Mouse (Mus musculus): ENCODE measurements around the gene Scn10a.

Scn10a gene

GRCm38 (mm10) chr9:119634216-119634843, 84.8 kb downstream of the Scn10a start:
- DNase-seq (ENCODE audit: low read depth) = no peak

- DNase-seq (ENCODE audit: low read depth) = no peak
Measured at GRCm38 (mm10) chr9:119633475-119633874, 85.6 kb downstream of the Scn10a start.

GRCm38 (mm10) chr9:119632801-119633200, 86.3 kb downstream of the Scn10a start:
- DNase-seq (ENCODE audit: low read depth) = no peak

GRCm38 (mm10) chr9:119631899-119632533, 87.1 kb downstream of the Scn10a start:
- DNase-seq (ENCODE audit: low read depth) = no peak

DNA sequence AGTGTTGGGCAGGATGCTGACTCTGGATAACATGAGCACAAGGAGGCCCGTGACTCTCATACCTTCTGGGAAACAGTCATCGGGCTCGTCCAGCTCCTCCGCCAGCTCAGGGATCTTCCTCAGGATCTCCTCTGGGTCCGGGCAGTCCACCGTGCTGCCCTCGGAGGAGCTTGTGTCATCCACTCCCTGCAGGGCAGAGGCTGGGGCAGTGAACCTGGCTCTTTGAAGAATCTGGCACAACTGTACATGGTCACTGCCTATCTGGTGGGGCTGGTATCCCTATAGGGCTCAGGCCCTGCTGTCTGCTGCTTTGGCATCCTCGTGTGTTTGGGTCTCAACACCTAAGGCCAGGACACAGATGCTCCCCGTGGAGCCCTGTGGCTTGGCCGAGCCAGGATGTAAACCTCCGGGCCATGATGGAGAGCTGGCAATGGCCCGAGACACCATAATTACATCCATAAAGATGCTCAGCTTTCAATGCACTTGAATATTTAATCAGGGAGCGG, 87.7 kb downstream of the Scn10a start:
- DNase-seq (ENCODE audit: low read depth) = no peak

DNA sequence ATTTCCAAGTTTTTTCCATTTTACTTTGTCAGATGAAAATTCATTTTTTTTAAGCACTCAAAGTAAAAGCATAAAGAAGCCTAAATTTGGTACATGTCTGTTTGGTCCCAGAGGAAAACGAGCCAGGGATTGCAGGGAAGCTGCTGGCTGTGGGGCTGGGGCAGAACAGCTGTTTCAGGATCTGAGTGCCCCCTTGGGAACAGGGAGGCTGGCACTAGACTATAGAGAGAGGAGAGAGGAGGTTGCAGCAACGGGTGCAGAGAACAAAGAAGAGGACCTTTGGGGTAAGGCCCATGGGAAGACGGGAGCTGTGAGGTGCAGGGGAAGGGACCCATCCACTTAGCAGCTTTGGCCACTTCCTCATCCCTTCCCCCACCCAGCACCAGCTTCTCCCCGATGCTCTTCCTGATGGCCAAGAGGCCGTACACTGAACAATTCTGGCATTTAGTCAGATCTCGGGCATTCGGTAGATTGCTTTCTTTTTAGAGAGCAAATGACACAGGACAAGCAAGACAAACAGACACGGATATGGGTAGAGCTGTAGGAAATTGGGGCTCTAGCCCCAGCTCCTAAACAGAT, 90.3 kb downstream of the Scn10a start:
- DNase-seq (ENCODE audit: low read depth) = no peak

GRCm38 (mm10) chr9:119627227-119627626, 91.9 kb downstream of the Scn10a start:
- DNase-seq (ENCODE audit: low read depth) = no peak

DNA sequence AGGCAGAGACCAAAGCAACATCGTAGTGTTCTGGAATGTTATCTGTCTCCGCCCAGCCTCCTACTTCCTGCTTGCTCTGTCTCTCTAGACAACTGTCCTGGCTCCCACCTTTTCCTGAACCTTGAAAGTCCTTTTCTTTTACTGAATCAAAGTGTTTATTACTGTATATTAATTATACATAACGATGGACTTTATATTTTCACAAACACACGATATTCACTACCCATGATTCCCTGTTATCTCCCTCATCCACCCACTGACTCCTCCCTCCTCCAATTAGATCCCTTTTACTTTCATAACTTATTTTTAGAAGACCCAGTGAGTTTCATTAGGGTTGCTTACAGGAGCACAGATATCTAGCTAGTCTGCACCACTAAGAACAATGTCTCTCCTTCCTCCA, 95.0 kb downstream of the Scn10a start:
- DNase-seq (ENCODE audit: low read depth) = no peak

DNA sequence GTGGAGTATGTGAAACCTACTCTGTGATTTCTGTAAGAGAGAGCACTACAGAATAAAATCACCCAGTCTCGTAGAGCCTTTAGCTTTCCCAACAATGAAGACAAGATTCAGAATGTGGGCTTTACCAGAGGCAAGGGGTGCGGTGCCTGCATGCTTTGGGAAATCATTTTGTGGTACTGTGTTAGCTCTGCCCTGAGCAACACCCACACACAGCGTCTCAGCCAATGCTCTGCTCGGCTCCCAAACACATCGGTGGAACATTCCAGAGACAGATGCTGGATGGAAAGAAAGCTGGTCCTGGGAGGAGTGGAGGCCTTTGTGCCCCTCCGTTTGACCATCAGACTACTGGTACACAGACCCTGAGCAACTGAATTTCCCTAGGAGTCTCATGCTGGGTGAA, 104.3 kb downstream of the Scn10a start:
- no peak for DNase-seq (ENCODE audit: low read depth)

DNA sequence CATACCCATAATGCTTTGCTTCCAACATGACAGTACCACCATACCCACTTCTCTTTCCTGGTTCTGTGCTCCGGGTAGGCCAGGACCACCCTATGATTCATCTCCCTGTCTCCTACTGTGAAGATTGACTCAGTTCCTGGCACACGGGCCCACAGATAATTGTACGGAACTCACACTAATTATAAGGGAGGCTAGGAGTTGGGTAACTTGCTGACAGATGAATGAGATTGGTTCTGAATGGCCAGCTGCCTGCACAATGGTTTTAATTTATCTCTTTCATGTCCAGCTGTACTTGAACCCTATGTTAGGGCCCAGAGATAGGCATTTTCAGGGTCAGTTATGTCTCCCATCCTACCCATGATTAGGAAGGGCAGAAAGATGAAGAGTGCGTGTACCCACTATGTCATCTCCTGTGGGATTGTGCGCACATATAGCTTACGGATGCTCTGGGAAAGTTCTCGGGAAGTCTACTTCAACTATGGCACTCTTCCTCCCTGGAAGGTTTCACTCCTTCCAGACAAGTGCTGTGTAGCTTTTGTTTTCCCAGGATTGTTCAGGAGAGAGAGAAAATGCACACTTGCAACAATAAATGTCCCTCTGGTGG, 108.5 kb downstream of the Scn10a start:
- no peak for DNase-seq (ENCODE audit: low read depth)

DNA sequence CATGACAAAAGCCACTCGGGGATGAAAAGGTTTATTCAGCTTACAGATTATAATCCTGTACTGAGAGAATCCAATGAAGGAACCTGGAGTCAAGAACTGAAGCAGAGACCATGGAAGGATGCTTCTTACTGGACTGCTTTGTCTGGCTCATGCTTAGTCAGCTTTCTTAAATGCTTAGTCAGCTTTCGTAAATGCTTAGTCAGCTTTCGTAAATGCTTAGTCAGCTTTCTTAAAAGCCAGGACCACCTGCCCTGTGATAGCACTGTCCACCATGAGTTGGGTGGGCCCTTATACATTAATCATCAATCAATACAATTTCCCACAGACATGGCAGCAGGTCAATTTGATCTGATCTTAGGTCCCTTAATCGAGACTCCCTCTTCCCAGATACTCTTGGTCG, 112.2 kb downstream of the Scn10a start:
- no peak for DNase-seq (ENCODE audit: low read depth)

- DNase-seq (ENCODE audit: low read depth) = no peak
Measured at GRCm38 (mm10) chr9:119604607-119605006, 114.5 kb downstream of the Scn10a start.

DNA sequence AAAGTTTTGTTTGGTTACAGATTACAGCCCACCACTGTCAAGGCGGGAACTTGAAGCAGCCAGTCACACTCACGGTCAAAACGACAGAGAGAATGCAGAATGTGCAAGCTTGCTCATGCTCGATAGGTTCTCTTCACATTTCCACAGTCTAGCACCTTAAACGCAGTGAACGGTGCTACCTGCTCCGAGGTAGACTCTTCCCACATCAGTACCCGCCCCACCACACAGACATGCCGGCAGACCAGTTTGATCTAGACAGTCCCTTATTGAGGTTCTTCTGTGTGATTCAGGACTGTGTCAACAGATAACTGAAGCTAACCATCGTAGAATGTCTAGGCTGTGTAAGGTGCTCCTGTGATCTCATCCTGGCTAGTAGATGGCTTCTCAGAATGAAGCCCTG, 120.6 kb downstream of the Scn10a start:
- DNase-seq (ENCODE audit: low read depth) = no peak

DNA sequence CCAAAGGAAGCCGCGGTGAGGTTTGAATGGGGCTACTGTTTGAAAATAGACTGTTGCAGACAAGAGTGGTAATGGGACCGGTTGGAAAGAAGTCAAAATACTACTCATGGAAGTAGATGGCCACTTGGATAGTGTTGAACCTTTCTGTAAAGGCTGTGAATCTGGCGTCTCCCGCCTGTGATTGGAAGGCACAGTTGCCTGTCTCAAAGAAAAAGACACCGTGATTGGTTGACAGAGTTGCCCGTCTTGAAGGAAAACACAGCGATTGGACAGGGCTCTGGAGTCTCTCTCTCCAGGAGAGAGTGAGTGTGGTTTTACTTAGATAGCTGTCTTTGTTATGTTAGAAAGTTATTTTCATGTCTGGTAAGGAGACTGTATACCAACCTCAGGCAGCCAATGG, 121.8 kb downstream of the Scn10a start:
- DNase-seq (ENCODE audit: low read depth) = no peak

DNA sequence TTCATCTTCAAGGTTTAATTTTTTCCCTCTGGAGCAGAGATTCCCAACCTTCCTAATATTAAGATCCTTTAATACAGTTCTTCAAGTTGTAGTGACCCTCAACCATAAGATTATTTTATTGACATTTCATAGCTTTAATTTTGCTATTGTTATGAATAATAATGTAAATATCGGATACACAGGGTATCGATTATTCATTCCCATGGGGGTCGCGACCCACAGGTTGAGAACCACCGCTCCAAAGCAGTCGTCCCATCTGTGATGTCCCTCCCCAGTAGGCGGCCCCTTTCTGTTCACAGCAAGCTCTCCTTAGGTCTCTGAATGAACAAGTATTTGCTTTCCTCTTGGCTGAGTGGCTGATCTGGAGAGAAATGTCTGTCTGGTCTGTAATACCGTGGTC, 129.5 kb downstream of the Scn10a start:
- no peak for DNase-seq (ENCODE audit: low read depth)

DNA sequence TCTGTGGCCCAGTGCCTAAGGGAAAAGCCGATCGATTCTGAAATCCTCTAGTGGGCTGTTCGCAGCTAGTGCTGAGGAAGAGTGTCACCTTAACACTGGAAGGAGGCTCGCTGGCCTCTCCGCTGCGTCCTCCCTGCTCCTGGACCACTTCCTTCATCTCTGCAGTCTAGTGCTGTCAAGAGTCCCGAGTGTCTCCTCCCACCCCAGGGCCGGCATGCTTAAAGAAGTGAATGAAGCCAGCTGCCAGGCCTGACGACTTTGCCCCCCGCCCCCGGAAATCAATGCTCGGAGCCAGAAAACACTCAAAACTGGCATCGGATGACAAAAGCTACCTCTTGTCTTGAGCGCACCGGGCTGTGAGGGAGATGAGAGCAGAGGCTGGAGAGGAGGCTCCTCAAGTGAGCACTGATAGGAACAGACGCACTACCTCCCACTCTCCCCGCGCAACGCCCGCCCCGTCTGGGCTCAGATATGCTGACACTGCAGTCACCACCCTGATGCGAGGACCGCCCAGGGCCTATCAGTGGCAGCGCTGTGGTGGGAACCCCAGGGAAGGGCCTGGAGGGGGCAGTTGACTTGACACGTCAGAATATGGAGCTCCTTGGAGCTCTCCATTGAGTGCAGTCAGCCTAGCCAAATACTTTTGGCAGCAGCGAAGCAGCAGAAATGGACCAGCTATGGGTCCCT, 130.2 kb downstream of the Scn10a start:
- no peak for DNase-seq (ENCODE audit: low read depth)

DNA sequence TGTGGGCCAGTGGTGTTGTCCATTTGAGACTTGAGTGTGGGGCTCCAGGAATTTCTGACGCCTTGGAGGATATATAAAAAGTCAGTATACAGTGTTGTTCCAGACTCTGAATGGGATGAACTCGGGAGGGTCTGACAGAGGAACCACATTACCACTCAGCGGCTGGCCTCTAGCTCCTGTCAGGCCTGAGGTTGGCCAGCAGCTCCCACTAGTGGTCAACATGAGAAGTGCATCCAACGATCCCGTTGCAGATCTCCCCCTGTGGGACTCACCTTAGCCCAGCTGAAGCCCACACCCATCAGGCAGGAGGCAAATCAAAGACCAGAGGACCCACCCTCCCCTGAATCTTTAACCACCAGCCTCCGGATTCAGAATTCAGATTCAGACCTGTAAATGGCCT, 138.5 kb downstream of the Scn10a start:
- peak; percentile 22 for DNase-seq (ENCODE audit: low read depth)

GRCm38 (mm10) chr9:119580187-119580586, 138.9 kb downstream of the Scn10a start:
- no peak for DNase-seq (ENCODE audit: low read depth)

DNA sequence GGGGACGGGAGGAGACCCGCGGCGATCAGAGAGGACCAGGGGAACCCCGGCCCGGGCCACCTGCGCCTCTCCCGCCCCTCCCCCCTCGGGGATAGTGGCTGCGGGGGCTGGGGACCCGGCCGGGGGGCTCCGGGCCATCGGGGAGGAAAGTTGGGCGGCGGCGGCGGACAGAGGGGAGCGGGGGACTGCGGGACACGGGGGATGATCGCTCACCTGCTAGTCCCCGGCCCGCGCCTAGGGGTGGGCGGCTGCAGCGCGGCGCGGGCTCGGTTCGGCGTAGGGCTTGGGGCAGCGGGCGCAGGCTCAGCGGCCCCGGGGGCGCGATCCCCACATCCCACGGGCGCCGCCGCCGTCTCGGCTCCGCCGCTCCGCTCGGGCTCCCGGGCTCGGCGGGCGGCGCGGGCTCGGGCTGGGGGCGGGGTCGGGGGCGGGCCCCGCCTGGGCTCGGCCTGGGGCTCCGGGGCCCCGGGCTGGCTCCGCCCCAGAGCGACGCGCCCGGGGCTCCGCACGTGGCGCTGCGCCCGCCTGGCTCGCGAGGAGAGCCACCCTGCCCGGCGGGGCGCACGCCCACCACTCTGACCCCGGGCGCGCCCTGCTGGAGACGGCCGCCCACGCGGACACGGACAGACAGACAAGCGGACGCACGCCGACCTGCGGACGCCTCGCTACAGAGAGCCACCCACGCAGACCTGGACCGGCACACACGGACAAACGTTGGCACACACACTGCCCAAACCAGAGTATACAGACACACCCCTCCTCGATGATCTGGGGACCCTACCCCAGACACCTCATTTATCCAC, 140.3 kb downstream of the Scn10a start, which contains the start of gene Scn5a:
TSS of gene Scn5a (minus strand) at position 381 of the 803 bp plus-strand sequence.
- DNase-seq (ENCODE audit: low read depth) = no peak

- DNase-seq (ENCODE audit: low read depth) = no peak
Measured at GRCm38 (mm10) chr9:119578311-119578635, 140.8 kb downstream of the Scn10a start.

GRCm38 (mm10) chr9:119576977-119577376, 142.1 kb downstream of the Scn10a start:
- DNase-seq (ENCODE audit: low read depth) = no peak

DNA sequence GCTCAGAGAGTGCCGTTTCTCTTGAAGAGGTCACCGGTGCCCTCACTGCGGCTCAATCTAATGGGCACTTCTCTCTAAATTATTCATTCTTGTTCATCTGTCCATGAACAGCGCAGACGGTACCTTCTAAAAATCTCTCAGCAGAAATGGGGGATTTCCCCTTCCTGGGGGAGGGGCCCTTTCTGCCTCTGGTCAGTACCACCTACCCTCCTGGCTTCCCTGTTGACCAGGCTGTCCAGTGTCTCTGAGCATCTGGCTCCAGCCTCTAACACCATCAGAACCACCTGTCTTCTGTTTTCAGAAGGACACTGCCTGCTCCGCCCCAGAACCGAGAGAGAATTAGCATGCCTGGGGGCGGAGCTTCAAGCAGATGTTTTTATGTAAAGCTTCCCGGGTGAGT, 143.4 kb downstream of the Scn10a start:
- DNase-seq (ENCODE audit: low read depth) = no peak

All from c-Kit-positive CD71-positive TER-119-negative erythroid progenitor cells, embryonic 14.5 days (primary cell).